Mouse (Mus musculus): ENCODE measurements around the gene Lrrfip1. TPM values are rescaled to one million over a fixed set of nuclear protein-coding genes. Genes with fewer than 3 reads are reported as not detected.

The Lrrfip1 gene
- polyA plus RNA-seq, 1 experiment, result 16.6 TPM

GRCm38 (mm10) chr1:91086325-91086724, 87.8 kb downstream of the Lrrfip1 start:
- Histone ChIP-seq H3K27me3 (ENCODE audit: control insufficient read depth, insufficient read depth, low read length) (no peaks in the 10 kb centered on the region), H3K36me3 (ENCODE audit: control insufficient read depth, insufficient read depth, low read length) (peaks cover 12% of the 10 kb centered on the region), H3K27ac (ENCODE audit: insufficient read depth, low read length) (no peak overlapping the region), H3K4me1 (ENCODE audit: control insufficient read depth, insufficient read depth, insufficient read length) (peaks cover under 1% of the 10 kb centered on the region; the same call in 1 of the 2 replicates), H3K4me3 (ENCODE audit: extremely low read depth, insufficient read depth, insufficient read length) (no peak overlapping the region)
- TF ChIP-seq CTCF (IDR thresholded peaks at IDR 0.05; ENCODE audit: extremely low read depth, insufficient read depth, insufficient read length, insufficient replicate concordance) (no peak), POLR2A (IDR thresholded peaks at IDR 0.05; ENCODE audit: low read depth, low read length) (no peak)
- WGBS, result 67% methylated on average over 3 of the region's 3 CpGs
- DNase-seq (ENCODE audit: low read depth in 1 of 2, low spot score in 2 of 2), result no peak

- no peak overlapping the region for H3K27ac ChIP-seq (ENCODE audit: insufficient read depth, low read length)
- WGBS, result 77% methylated on average over 5 of the region's 5 CpGs
- peaks cover 12% of the 10 kb centered on the region for H3K36me3 ChIP-seq (ENCODE audit: control insufficient read depth, insufficient read depth, low read length)
- no peak overlapping the region for H3K4me3 ChIP-seq (ENCODE audit: extremely low read depth, insufficient read depth, insufficient read length)
- TF ChIP-seq POLR2A (IDR thresholded peaks at IDR 0.05; ENCODE audit: low read depth, low read length), result no peak
- no peak for TF ChIP-seq CTCF (IDR thresholded peaks at IDR 0.05; ENCODE audit: extremely low read depth, insufficient read depth, insufficient read length, insufficient replicate concordance)
- no peaks in the 10 kb centered on the region for H3K27me3 ChIP-seq (ENCODE audit: control insufficient read depth, insufficient read depth, low read length)
- H3K4me1 ChIP-seq (ENCODE audit: control insufficient read depth, insufficient read depth, insufficient read length), result peaks cover 4% of the 10 kb centered on the region; the same call in 1 of the 2 replicates
- no peak for DNase-seq (ENCODE audit: low read depth in 1 of 2, low spot score in 2 of 2)
These were observed 88.2 kb downstream of the Lrrfip1 start for GRCm38 (mm10) chr1:91086748-91087147.

DNA sequence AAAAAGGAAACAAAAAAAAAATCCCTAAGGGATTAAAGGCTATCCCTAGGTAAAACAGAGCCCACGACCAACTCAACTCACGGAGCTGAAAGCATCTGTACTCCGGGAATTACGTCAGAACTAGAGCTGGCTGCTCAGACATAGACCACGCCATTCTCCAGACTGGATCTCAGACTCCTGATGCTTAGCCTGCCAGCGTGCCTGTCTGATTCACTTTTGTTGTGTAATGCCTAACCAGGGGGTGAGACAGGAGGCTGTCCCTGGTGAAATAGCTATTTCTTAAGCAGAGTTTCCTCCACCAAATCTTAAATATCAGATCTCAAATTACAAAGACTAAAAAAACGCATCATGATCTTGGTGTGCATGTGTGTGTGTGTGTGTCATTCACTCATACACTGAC, 89.5 kb downstream of the Lrrfip1 start:
- DNase-seq (ENCODE audit: low read depth in 1 of 2, low spot score in 2 of 2), result no peak
- H3K4me3 ChIP-seq (ENCODE audit: extremely low read depth, insufficient read depth, insufficient read length), result no peak overlapping the region
- H3K4me1 ChIP-seq (ENCODE audit: control insufficient read depth, insufficient read depth, insufficient read length), result peaks cover 15% of the 10 kb centered on the region; the same call in 1 of the 2 replicates
- no peak overlapping the region for H3K27ac ChIP-seq (ENCODE audit: insufficient read depth, low read length)
- no peak for TF ChIP-seq CTCF (IDR thresholded peaks at IDR 0.05; ENCODE audit: extremely low read depth, insufficient read depth, insufficient read length, insufficient replicate concordance)
- no peak for TF ChIP-seq POLR2A (IDR thresholded peaks at IDR 0.05; ENCODE audit: low read depth, low read length)
- peaks cover 9% of the 10 kb centered on the region for H3K36me3 ChIP-seq (ENCODE audit: control insufficient read depth, insufficient read depth, low read length)
- WGBS, result 87% methylated on average over 7 of the region's 7 CpGs
- no peaks in the 10 kb centered on the region for H3K27me3 ChIP-seq (ENCODE audit: control insufficient read depth, insufficient read depth, low read length)

GRCm38 (mm10) chr1:91088941-91089340, 90.4 kb downstream of the Lrrfip1 start:
- no peak for DNase-seq (ENCODE audit: low read depth in 1 of 2, low spot score in 2 of 2)
- WGBS, result 70% methylated on average over 8 of the region's 8 CpGs
- no peaks in the 10 kb centered on the region for H3K27me3 ChIP-seq (ENCODE audit: control insufficient read depth, insufficient read depth, low read length)
- peaks cover 16% of the 10 kb centered on the region; the same call in 1 of the 2 replicates for H3K4me1 ChIP-seq (ENCODE audit: control insufficient read depth, insufficient read depth, insufficient read length)
- H3K4me3 ChIP-seq (ENCODE audit: extremely low read depth, insufficient read depth, insufficient read length), result no peak overlapping the region
- no peak overlapping the region; the same call in 1 of the 2 replicates for H3K27ac ChIP-seq (ENCODE audit: insufficient read depth, low read length)
- H3K36me3 ChIP-seq (ENCODE audit: control insufficient read depth, insufficient read depth, low read length), result peaks cover 5% of the 10 kb centered on the region
- no peak for TF ChIP-seq POLR2A (IDR thresholded peaks at IDR 0.05; ENCODE audit: low read depth, low read length)
- TF ChIP-seq CTCF (IDR thresholded peaks at IDR 0.05; ENCODE audit: extremely low read depth, insufficient read depth, insufficient read length, insufficient replicate concordance), result no peak

DNA sequence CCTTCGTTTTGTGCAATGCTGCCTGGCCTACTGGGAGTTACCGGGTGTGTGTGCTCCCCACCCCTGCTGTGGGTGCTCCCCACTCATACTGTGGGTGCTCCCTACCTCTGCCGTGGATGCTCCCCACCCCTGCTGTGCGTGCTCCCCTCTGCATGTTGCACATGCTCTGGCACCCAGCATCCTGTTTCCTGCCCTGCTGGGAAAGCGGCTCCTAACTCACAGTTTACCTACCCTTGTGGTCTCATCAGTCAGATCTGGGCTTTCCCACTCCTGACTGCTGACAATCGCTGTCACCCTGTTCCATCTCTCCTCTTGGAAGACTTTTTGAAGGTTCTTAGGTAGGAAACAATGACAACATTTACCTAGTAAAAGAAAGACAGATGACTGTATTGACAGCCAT, 91.9 kb downstream of the Lrrfip1 start:
- Histone ChIP-seq H3K27me3 (ENCODE audit: control insufficient read depth, insufficient read depth, low read length) (no peaks in the 10 kb centered on the region), H3K4me3 (ENCODE audit: extremely low read depth, insufficient read depth, insufficient read length) (no peak overlapping the region), H3K4me1 (ENCODE audit: control insufficient read depth, insufficient read depth, insufficient read length) (peaks cover 17% of the 10 kb centered on the region; the same call in 1 of the 2 replicates), H3K36me3 (ENCODE audit: control insufficient read depth, insufficient read depth, low read length) (peaks cover 2% of the 10 kb centered on the region; the same call in 1 of the 2 replicates), H3K27ac (ENCODE audit: insufficient read depth, low read length) (no peak overlapping the region)
- no peak for DNase-seq (ENCODE audit: low read depth in 1 of 2, low spot score in 2 of 2)
- 61% methylated on average over 6 of the region's 6 CpGs for WGBS
- TF ChIP-seq POLR2A (IDR thresholded peaks at IDR 0.05; ENCODE audit: low read depth, low read length) (no peak), CTCF (IDR thresholded peaks at IDR 0.05; ENCODE audit: extremely low read depth, insufficient read depth, insufficient read length, insufficient replicate concordance) (no peak)

GRCm38 (mm10) chr1:91092451-91092850, 93.9 kb downstream of the Lrrfip1 start:
- Histone ChIP-seq H3K4me1 (ENCODE audit: control insufficient read depth, insufficient read depth, insufficient read length) (peaks cover 25% of the 10 kb centered on the region; the same call in 1 of the 2 replicates), H3K27ac (ENCODE audit: insufficient read depth, low read length) (peak overlapping the region; percentile 28; the same call in 1 of the 2 replicates), H3K27me3 (ENCODE audit: control insufficient read depth, insufficient read depth, low read length) (no peaks in the 10 kb centered on the region), H3K36me3 (ENCODE audit: control insufficient read depth, insufficient read depth, low read length) (no peaks in the 10 kb centered on the region; the same call in 1 of the 2 replicates), H3K4me3 (ENCODE audit: extremely low read depth, insufficient read depth, insufficient read length) (no peak overlapping the region)
- no peak for DNase-seq (ENCODE audit: low read depth in 1 of 2, low spot score in 2 of 2)
- no peak for TF ChIP-seq POLR2A (IDR thresholded peaks at IDR 0.05; ENCODE audit: low read depth, low read length)
- TF ChIP-seq CTCF (IDR thresholded peaks at IDR 0.05; ENCODE audit: extremely low read depth, insufficient read depth, insufficient read length, insufficient replicate concordance), result no peak
- 50% methylated on average over 6 of the region's 6 CpGs for WGBS

DNA sequence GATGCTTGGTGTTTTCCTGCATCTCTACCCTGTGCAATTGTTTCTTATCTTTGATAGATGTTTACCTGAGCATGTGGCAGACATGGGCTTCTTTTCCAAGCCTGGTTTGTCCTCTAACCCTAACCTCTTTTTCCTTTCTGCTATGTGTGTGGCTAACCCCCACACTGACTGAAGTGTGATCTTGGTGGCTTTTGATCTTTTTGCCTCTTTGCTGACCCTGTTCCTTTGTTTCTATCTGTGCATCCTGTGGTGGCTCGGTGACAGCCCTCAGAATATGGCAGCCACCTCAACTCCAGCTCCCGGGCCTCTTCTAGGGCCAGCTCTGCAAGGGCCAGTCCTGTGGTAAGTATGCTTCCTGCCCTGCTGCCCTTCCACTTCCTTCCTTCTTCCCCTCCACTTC, 94.8 kb downstream of the Lrrfip1 start:
- no peaks in the 10 kb centered on the region for H3K27me3 ChIP-seq (ENCODE audit: control insufficient read depth, insufficient read depth, low read length)
- no peak overlapping the region for H3K4me3 ChIP-seq (ENCODE audit: extremely low read depth, insufficient read depth, insufficient read length)
- peak in 1 of 2 experiments; percentile 14 for DNase-seq (ENCODE audit: low read depth in 1 of 2, low spot score in 2 of 2)
- H3K4me1 ChIP-seq (ENCODE audit: control insufficient read depth, insufficient read depth, insufficient read length), result peaks cover 25% of the 10 kb centered on the region; the same call in 1 of the 2 replicates
- TF ChIP-seq CTCF (IDR thresholded peaks at IDR 0.05; ENCODE audit: extremely low read depth, insufficient read depth, insufficient read length, insufficient replicate concordance) (no peak), POLR2A (IDR thresholded peaks at IDR 0.05; ENCODE audit: low read depth, low read length) (no peak)
- WGBS, result 16% methylated on average over 2 of the region's 2 CpGs
- H3K27ac ChIP-seq (ENCODE audit: insufficient read depth, low read length), result peak overlapping the region; percentile 28
- H3K36me3 ChIP-seq (ENCODE audit: control insufficient read depth, insufficient read depth, low read length), result no peaks in the 10 kb centered on the region; the same call in 1 of the 2 replicates

All from spleen, adult 2 months (tissue).